Mouse (Mus musculus) liver, embryonic 16.5 days (tissue): ENCODE data around the gene Hip1r. TPM values are rescaled to one million over a fixed set of nuclear protein-coding genes. Genes with fewer than 3 reads are reported as not detected.

Experiments used
- ATAC-seq: fragments of 200-750 bp; cut with Nextera tagmentation; 2 replicates; pipeline ENCODE4 v1.8.0; 2017; ENCODE audit warnings: low read depth, mild to moderate bottlenecking, moderate number of reproducible peaks, moderate library complexity
- H3K27ac ChIP-seq: fragments of 300-500 bp; sonication (generic); 2 replicates; pipeline ENCODE4 v1.5.1; 2014; ENCODE audit warnings: mild to moderate bottlenecking, low read length
- H3K27me3 ChIP-seq: fragments of 300-500 bp; sonication (generic); 2 replicates; pipeline ENCODE4 v1.6.1; 2014; ENCODE audit warnings: low read depth, low read length, mixed read lengths; ENCODE audit not compliant: control insufficient read depth, insufficient read depth
- H3K36me3 ChIP-seq: fragments of 300-500 bp; sonication (generic); 2 replicates; pipeline ENCODE4 v1.6.1; 2014; ENCODE audit warnings: mild to moderate bottlenecking; ENCODE audit not compliant: control insufficient read depth, insufficient read depth
- H3K4me1 ChIP-seq: fragments of 300-500 bp; sonication (generic); 2 replicates; pipeline ENCODE4 v1.6.1; 2014; ENCODE audit warnings: low read depth, low read length, mixed read lengths; ENCODE audit not compliant: control insufficient read depth
- H3K4me2 ChIP-seq: fragments of 300-500 bp; sonication (generic); 2 replicates; pipeline ENCODE4 v1.6.1; 2014; ENCODE audit warnings: low read depth, low read length, mixed read lengths
- H3K4me3 ChIP-seq: fragments of 300-500 bp; sonication (generic); 2 replicates; pipeline ENCODE4 v1.5.1; 2014; ENCODE audit warnings: low read depth, mild to moderate bottlenecking, low read length
- H3K9ac ChIP-seq: fragments of 300-500 bp; sonication (generic); 2 replicates; pipeline ENCODE4 v1.6.1; 2014; ENCODE audit warnings: low read depth, low read length
- H3K9me3 ChIP-seq: fragments of 300-500 bp; sonication (generic); replicated peaks from 2 replicates; pipeline ENCODE4 v1.6.1; 2016; ENCODE audit warnings: low read length; ENCODE audit not compliant: control insufficient read depth
- WGBS: fragments of 180-500 bp; shearing (Covaris S2); extraction: QIAGEN DNeasy Blood & Tissue Kit; methylation state at CpG from one replicate; pipeline ENCODE4 v1.1.7; 2014; ENCODE audit not compliant: insufficient replicate concordance; 5-methylcytosine and 5-hydroxymethylcytosine counted together
- polyA plus RNA-seq: library from polyadenylated mRNA; unstranded; fragments of >200 nt; fragmentation: Nextera tagmentation; extraction: Ambion mirVana; gene quantifications from 2 replicates; pipeline ENCODE4 v1.2.1, GENCODE M21; 2015

Gene Hip1r
- polyA plus RNA-seq, 1 experiment from 2014 or later: 16.3 TPM

DNA sequence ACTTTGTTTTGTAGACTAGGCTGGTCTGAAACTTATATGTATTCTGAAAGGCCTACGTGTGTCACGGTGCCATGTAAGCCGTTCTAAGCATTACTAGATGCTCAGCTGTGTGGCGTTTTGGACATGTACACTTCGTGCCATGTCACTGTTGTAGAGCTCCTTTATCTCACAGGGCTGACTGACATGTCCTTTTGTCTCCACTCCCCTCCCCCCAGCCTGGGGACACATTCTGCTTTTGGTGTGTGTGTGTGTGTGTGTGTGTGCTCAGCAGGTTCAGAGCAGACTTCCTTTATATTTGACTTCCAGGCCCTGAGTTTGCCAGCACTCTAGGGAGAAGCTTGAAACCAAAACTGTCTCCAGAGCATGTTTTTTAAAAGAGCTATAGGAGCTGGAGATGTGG lies 63.4 kb downstream of the Hip1r start:
- H3K36me3 ChIP-seq: no peaks in the 10 kb centered on the region
- H3K27ac ChIP-seq: no peak overlapping the region
- no peaks in the 10 kb centered on the region for H3K9me3 ChIP-seq
- WGBS: 39% methylated on average over 5 of the region's 5 CpGs
- no peak for ATAC-seq
- H3K4me3 ChIP-seq: no peak overlapping the region
- 0 out of 2 replicates have a peak overlapping the region, but pooled peaks have one; percentile 12 for H3K9ac ChIP-seq
- H3K27me3 ChIP-seq: no peaks in the 10 kb centered on the region
- peaks cover 16% of the 10 kb centered on the region for H3K4me1 ChIP-seq
- H3K4me2 ChIP-seq: no peak overlapping the region

DNA sequence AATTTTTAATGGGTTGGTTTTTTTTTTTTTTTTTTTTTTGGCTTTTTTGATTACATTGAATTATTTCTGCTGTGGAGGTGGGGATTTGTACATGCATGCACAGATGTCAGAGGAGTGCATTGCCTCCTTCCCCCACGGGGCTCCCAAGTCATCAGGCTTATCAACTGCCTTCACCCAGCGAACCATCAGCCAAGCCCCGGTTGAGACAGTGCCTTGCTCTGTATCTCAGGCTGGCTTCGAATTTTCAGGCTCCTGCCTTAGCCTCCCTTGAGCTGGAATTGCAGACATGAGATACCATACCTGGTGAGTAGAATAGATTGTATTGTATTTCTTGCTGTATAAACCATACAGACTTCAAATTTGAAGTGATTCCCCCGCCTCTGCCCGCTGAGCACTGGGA lies 66.2 kb downstream of the Hip1r start:
- 44% methylated on average over 6 of the region's 6 CpGs for WGBS
- Histone ChIP-seq H3K4me1 (peaks cover 11% of the 10 kb centered on the region), H3K9ac (no peak overlapping the region)

GRCm38 (mm10) chr5:124041097-124041496 lies 67.7 kb downstream of the Hip1r start:
- H3K4me2 ChIP-seq: no peak overlapping the region
- no peak overlapping the region for H3K4me3 ChIP-seq
- H3K27me3 ChIP-seq: no peaks in the 10 kb centered on the region
- ATAC-seq: no peak
- 62% methylated on average over 9 of the region's 9 CpGs for WGBS
- H3K36me3 ChIP-seq: no peaks in the 10 kb centered on the region
- H3K9ac ChIP-seq: no peak overlapping the region
- H3K4me1 ChIP-seq: peaks cover 6% of the 10 kb centered on the region
- H3K27ac ChIP-seq: no peak overlapping the region
- no peaks in the 10 kb centered on the region for H3K9me3 ChIP-seq

More for the DNA sequence above, 66.2 kb downstream of the Hip1r start:
- Histone ChIP-seq H3K27ac (no peak overlapping the region), H3K9me3 (no peaks in the 10 kb centered on the region), H3K4me3 (no peak overlapping the region), H3K36me3 (no peaks in the 10 kb centered on the region), H3K27me3 (no peaks in the 10 kb centered on the region), H3K4me2 (no peak overlapping the region)
- ATAC-seq: no peak

DNA sequence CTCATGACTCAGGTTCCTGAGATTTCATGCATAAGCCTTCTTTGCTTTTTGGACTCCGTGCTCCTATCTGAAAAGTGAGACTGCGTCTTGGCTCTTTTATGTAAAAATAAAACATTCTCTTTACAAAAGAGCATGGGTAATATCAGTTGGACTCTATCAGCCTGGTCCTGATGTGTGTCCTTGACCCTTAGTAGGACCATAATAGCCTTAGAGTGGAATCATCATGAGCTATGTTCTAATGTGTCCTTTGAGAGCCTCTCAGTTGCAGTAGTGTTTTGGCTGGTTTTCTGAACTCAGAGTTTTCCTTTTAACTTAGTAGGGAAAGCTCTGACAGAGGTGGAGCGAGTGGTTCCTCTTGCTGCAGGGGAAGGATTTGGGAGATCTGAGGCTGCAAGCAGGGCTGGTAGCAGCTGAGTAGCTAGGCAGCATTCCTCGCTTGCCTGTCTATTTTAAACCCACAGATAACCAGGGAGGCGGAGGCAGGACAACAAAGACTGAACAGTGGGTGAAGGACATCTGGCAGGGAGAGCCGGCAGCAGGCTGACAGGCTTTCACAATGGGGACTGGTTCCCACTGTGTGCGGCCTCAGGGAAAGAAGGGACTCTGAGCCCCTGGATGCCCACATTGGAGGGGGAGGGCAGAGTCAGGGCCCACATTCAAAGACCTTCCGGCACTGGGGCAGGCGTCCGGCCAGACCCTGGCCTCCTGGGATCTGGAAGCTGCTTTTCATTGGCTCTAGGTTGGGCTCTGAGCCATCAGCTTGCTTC lies 70.0 kb downstream of the Hip1r start:
- Histone ChIP-seq H3K36me3 (no peaks in the 10 kb centered on the region), H3K9ac (no peak overlapping the region), H3K27me3 (no peaks in the 10 kb centered on the region), H3K4me1 (peaks cover 15% of the 10 kb centered on the region), H3K4me2 (no peak overlapping the region), H3K9me3 (no peaks in the 10 kb centered on the region), H3K27ac (no peak overlapping the region), H3K4me3 (no peak overlapping the region)
- 51% methylated on average over 10 of the region's 10 CpGs for WGBS
- ATAC-seq: peak; percentile 54

GRCm38 (mm10) chr5:124043999-124044398 lies 70.6 kb downstream of the Hip1r start:
- WGBS: 76% methylated on average over 5 of the region's 5 CpGs
- no peak overlapping the region for H3K27ac ChIP-seq

GRCm38 (mm10) chr5:124045453-124046010 lies 72.1 kb downstream of the Hip1r start:
- ATAC-seq: no peak
- no peaks in the 10 kb centered on the region for H3K27me3 ChIP-seq
- WGBS: 61% methylated on average over 11 of the region's 11 CpGs
- no peak overlapping the region for H3K4me2 ChIP-seq
- no peaks in the 10 kb centered on the region for H3K36me3 ChIP-seq
- no peak overlapping the region for H3K4me3 ChIP-seq
- no peak overlapping the region for H3K27ac ChIP-seq
- H3K9me3 ChIP-seq: no peaks in the 10 kb centered on the region
- peaks cover 34% of the 10 kb centered on the region for H3K4me1 ChIP-seq
- H3K9ac ChIP-seq: no peak overlapping the region

More at GRCm38 (mm10) chr5:124043999-124044398, 70.6 kb downstream of the Hip1r start:
- Histone ChIP-seq H3K4me1 (peaks cover 19% of the 10 kb centered on the region), H3K36me3 (no peaks in the 10 kb centered on the region), H3K27me3 (no peaks in the 10 kb centered on the region), H3K9ac (no peak overlapping the region), H3K4me2 (no peak overlapping the region), H3K9me3 (no peaks in the 10 kb centered on the region), H3K4me3 (no peak overlapping the region)
- ATAC-seq: no peak

GRCm38 (mm10) chr5:124046741-124047401 lies 73.4 kb downstream of the Hip1r start:
- no peaks in the 10 kb centered on the region for H3K9me3 ChIP-seq
- H3K4me2 ChIP-seq: no peak overlapping the region
- no peaks in the 10 kb centered on the region for H3K36me3 ChIP-seq
- peaks cover 48% of the 10 kb centered on the region for H3K4me1 ChIP-seq
- ATAC-seq: no peak
- H3K27me3 ChIP-seq: no peaks in the 10 kb centered on the region
- no peak overlapping the region for H3K4me3 ChIP-seq
- 0 out of 2 replicates have a peak overlapping the region, but pooled peaks have one; percentile 33 for H3K27ac ChIP-seq
- no peak overlapping the region for H3K9ac ChIP-seq
- WGBS: 59% methylated on average over 7 of the region's 7 CpGs

GRCm38 (mm10) chr5:124049249-124050045 lies 76.0 kb downstream of the Hip1r start:
- H3K36me3 ChIP-seq: no peaks in the 10 kb centered on the region
- peak overlapping the region; percentile 53 for H3K4me2 ChIP-seq
- H3K9me3 ChIP-seq: no peaks in the 10 kb centered on the region
- peaks cover 63% of the 10 kb centered on the region for H3K4me1 ChIP-seq
- WGBS: 48% methylated on average over 15 of the region's 15 CpGs
- no peaks in the 10 kb centered on the region for H3K27me3 ChIP-seq
- H3K27ac ChIP-seq: peak overlapping the region; percentile 96
- ATAC-seq: no peak
- peak overlapping the region; percentile 64 for H3K9ac ChIP-seq
- H3K4me3 ChIP-seq: peak overlapping the region; percentile 58
